Mouse (Mus musculus) embryonic fibroblast, embryonic 13.5 days (primary cell): ENCODE measurements at regions not wholly inside any gene's neighbourhood (a gene's known extent, or its start where the extent isn't known, plus 50 kb on each side); places are given as distances from the start of the nearest gene placed in this dataset.

ENCODE experiments used
- CTCF ChIP-seq: IDR thresholded peaks from 2 replicates; pipeline ENCODE4 v1.5.1; 2011; ENCODE audit warnings: mild to moderate bottlenecking, control low read depth, low read length, moderate library complexity, borderline replicate concordance; ENCODE audit not compliant: insufficient read depth
- POLR2A ChIP-seq: IDR thresholded peaks from 2 replicates; pipeline ENCODE4 v1.6.1; 2011; ENCODE audit warnings: low read depth, mild to moderate bottlenecking, control low read depth, low read length, moderate library complexity

GRCm38 (mm10) chr2:109406591-109407079 is 126.1 kb upstream of the Mettl15 start:
- no peak for TF ChIP-seq CTCF
- no peak for TF ChIP-seq POLR2A
